Mouse (Mus musculus) liver, embryonic 15.5 days (tissue): ENCODE measurements around the gene Slc39a11. TPM values are rescaled to one million over a fixed set of nuclear protein-coding genes. Genes with fewer than 3 reads are reported as not detected.

Experiments used
- ATAC-seq: fragments of 200-750 bp; cut with Nextera tagmentation; 2 replicates; pipeline ENCODE4 v1.8.0; 2017; ENCODE audit warnings: moderate number of reproducible peaks, mild to moderate bottlenecking, moderate library complexity; ENCODE audit not compliant: insufficient read depth
- H3K27ac ChIP-seq: fragments of 300-500 bp; sonication (generic); replicated peaks from 2 replicates; pipeline ENCODE4 v1.5.1; 2015; ENCODE audit warnings: mild to moderate bottlenecking, inconsistent platforms
- H3K27me3 ChIP-seq: fragments of 300-500 bp; sonication (generic); 2 replicates; pipeline ENCODE4 v1.6.1; 2015; ENCODE audit warnings: mild to moderate bottlenecking, inconsistent platforms
- H3K36me3 ChIP-seq: fragments of 300-500 bp; sonication (generic); replicated peaks from 2 replicates; pipeline ENCODE4 v1.6.1; 2015; ENCODE audit warnings: moderate library complexity, mild to moderate bottlenecking, inconsistent platforms
- H3K4me1 ChIP-seq: fragments of 300-500 bp; sonication (generic); replicated peaks from 2 replicates; pipeline ENCODE4 v1.6.1; 2015; ENCODE audit warnings: inconsistent platforms
- H3K4me2 ChIP-seq: fragments of 300-500 bp; sonication (generic); 2 replicates; pipeline ENCODE4 v1.6.1; 2015; ENCODE audit warnings: moderate library complexity, mild to moderate bottlenecking, inconsistent platforms
- H3K4me3 ChIP-seq: fragments of 300-500 bp; sonication (generic); replicated peaks from 2 replicates; pipeline ENCODE4 v1.5.1; 2015; ENCODE audit warnings: mild to moderate bottlenecking, inconsistent platforms
- H3K9ac ChIP-seq: fragments of 300-500 bp; sonication (generic); 2 replicates; pipeline ENCODE4 v1.6.1; 2015; ENCODE audit warnings: moderate library complexity, mild to moderate bottlenecking, inconsistent platforms
- H3K9me3 ChIP-seq: fragments of 300-500 bp; sonication (generic); replicated peaks from 2 replicates; pipeline ENCODE4 v1.6.1; 2016; ENCODE audit warnings: inconsistent platforms
- WGBS: fragments of 180-500 bp; shearing (Covaris S2); methylation state at CpG from one replicate; pipeline ENCODE4 v1.1.7; 2015; ENCODE audit warnings: mixed read lengths; ENCODE audit not compliant: insufficient replicate concordance; 5-methylcytosine and 5-hydroxymethylcytosine counted together
- polyA plus RNA-seq: library from polyadenylated mRNA; unstranded; fragments of >200 nt; fragmentation: Nextera tagmentation; extraction: Ambion mirVana; gene quantifications from 2 replicates; pipeline ENCODE4 v1.2.1, GENCODE M21; 2015

The Slc39a11 gene
- polyA plus RNA-seq, 1 experiment from 2014 or later, result 12.4 TPM

DNA sequence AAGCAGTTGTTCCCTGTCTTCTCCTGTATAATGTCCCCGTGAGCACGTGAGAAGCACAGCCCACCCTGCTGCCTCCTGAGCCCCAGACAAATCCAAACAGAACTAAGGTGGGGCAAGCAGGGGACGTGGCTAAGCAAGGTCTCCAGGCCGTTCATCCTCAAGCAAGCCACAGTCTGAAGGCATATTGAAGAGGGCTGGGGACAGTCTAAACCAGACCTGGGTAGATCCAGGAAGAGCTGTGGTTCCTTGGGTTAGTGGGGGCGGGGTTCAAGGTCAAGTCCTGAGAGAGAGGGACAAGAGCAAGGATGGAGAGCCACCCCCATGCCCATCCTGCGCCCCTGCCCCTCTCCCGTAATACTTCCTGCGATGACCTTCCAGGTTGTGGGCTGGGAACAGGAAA is 452.3 kb downstream of the Slc39a11 start:
- Histone ChIP-seq H3K4me2 (no peak overlapping the region), H3K9ac (no peak overlapping the region), H3K9me3 (no peaks in the 10 kb centered on the region), H3K27me3 (peaks cover 33% of the 10 kb centered on the region), H3K36me3 (no peaks in the 10 kb centered on the region), H3K27ac (no peak overlapping the region), H3K4me1 (no peaks in the 10 kb centered on the region), H3K4me3 (no peak overlapping the region)
- ATAC-seq, result no peak
- 42% methylated on average over 8 of the region's 8 CpGs for WGBS

DNA sequence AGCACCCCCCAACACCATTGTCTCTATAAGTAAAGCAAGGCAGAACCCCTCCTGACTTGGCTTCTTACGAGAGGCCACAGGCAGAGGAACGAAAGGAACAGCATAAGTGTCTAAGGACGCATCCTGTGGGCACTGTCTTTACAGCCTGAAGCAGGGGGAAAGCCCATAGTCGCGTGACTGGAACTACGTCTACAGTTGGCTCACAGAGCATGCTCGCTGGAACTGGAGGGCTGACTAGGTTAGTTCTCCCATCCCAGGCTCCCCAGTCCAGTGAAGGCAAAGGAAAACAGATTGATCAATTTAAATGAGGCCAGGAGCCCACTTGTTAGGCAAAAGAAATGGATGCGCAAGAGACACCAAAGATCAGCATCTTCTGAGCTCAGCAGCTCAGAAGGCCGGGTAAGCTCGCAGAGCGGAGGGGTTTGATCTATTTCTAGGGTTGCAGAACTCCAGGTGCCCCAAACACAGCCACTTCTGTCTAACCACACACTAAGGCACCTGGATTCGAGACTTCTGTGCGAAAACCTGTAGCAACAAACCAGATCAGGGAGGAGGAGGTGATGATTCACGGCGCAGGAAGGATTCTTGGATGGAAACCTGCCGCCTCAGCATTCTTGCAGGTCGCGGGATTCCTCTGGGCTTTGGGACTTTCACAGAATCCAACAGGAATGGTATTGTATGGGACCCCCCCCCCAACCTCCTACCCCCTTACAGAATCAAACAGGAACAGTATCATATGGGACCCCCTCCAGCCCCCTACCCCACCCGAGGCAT is 453.5 kb downstream of the Slc39a11 start:
- no peak for ATAC-seq
- H3K27me3 ChIP-seq, result peaks cover 25% of the 10 kb centered on the region
- no peak overlapping the region for H3K9ac ChIP-seq
- H3K4me1 ChIP-seq, result no peaks in the 10 kb centered on the region
- H3K4me3 ChIP-seq, result no peak overlapping the region
- no peak overlapping the region for H3K27ac ChIP-seq
- no peaks in the 10 kb centered on the region for H3K36me3 ChIP-seq
- WGBS, result 73% methylated on average over 19 of the region's 19 CpGs
- no peaks in the 10 kb centered on the region for H3K9me3 ChIP-seq
- H3K4me2 ChIP-seq, result no peak overlapping the region

Other genes with a start within 250 kb of the Slc39a11 start
- 4.9 and 6.0 TPM in 2 replicates for gene Sstr2, start 30.7 kb downstream of the Slc39a11 start, polyA plus RNA-seq
- gene Cog1, start 910 bp downstream of the Slc39a11 start, polyA plus RNA-seq, result 14.9 and 15.0 TPM in 2 replicates
- 40.6 and 45.1 TPM in 2 replicates for gene Fam104a, start 34.1 kb upstream of the Slc39a11 start, polyA plus RNA-seq
- gene D11Wsu47e, start 34.3 kb upstream of the Slc39a11 start, polyA plus RNA-seq, result 9.2 and 10.8 TPM in 2 replicates
- not detected in 2 replicates for gene Cpsf4l, start 59.9 kb upstream of the Slc39a11 start, polyA plus RNA-seq
- 17.1 and 19.8 TPM in 2 replicates for gene Cdc42ep4, start 101.8 kb upstream of the Slc39a11 start, polyA plus RNA-seq